Mouse (Mus musculus) forebrain, postnatal 0 days (tissue): ENCODE measurements around the gene Prex1. TPM values are rescaled to one million over a fixed set of nuclear protein-coding genes. Genes with fewer than 3 reads are reported as not detected.

Experiments used
- ATAC-seq: fragments of 200-750 bp; cut with Nextera tagmentation; 2 replicates; pipeline ENCODE4 v1.8.0; 2017; ENCODE audit warnings: mild to moderate bottlenecking, moderate library complexity
- DNase-seq: peaks from one replicate; pipeline ENCODE4 v3.0.0-alpha.2; 2015
- H3K27ac ChIP-seq: fragments of 300-500 bp; sonication (generic); 2 replicates; pipeline ENCODE4 v1.5.1; 2014; ENCODE audit warnings: low read depth, mild to moderate bottlenecking, antibody characterized with exemption, low read length, moderate library complexity, mixed read lengths
- H3K27me3 ChIP-seq: fragments of 300-500 bp; sonication (generic); 2 replicates; pipeline ENCODE4 v1.6.1; 2014; ENCODE audit warnings: mild to moderate bottlenecking, low read length, mixed read lengths; ENCODE audit not compliant: insufficient read depth
- H3K36me3 ChIP-seq: fragments of 300-500 bp; sonication (generic); 2 replicates; pipeline ENCODE4 v1.6.1; 2014; ENCODE audit warnings: mild to moderate bottlenecking, moderate library complexity; ENCODE audit not compliant: insufficient read depth
- H3K4me1 ChIP-seq: fragments of 300-500 bp; sonication (generic); 2 replicates; pipeline ENCODE4 v1.6.1; 2014; ENCODE audit warnings: antibody characterized with exemption; ENCODE audit not compliant: insufficient read depth
- H3K4me2 ChIP-seq: fragments of 300-500 bp; sonication (generic); 2 replicates; pipeline ENCODE4 v1.6.1; 2014; ENCODE audit warnings: low read depth, mild to moderate bottlenecking, moderate library complexity
- H3K4me3 ChIP-seq: fragments of 300-500 bp; sonication (generic); 2 replicates; pipeline ENCODE4 v1.5.1; 2014; ENCODE audit warnings: low read depth, low read length, mixed read lengths
- H3K9ac ChIP-seq: fragments of 300-500 bp; sonication (generic); 2 replicates; pipeline ENCODE4 v1.6.1; 2014; ENCODE audit warnings: mild to moderate bottlenecking
- H3K9me3 ChIP-seq: fragments of 300-500 bp; sonication (generic); 2 replicates; pipeline ENCODE4 v1.6.1; 2016; ENCODE audit warnings: low read length
- CTCF ChIP-seq: sonication (generic); IDR thresholded peaks from 2 replicates; pipeline ENCODE4 v1.5.1; 2016; ENCODE audit warnings: antibody characterized with exemption, control low read depth, low read depth
- WGBS: fragments of 180-500 bp; shearing (Covaris S2); extraction: QIAGEN DNeasy Blood & Tissue Kit; methylation state at CpG from one replicate; pipeline ENCODE4 v1.1.7; 2014; 5-methylcytosine and 5-hydroxymethylcytosine counted together
- polyA plus RNA-seq: library from polyadenylated mRNA; unstranded; fragments of >200 nt; fragmentation: Nextera tagmentation; extraction: Ambion mirVana; gene quantifications from 2 replicates; pipeline ENCODE4 v1.2.1, GENCODE M21; 2015
- total RNA-seq: library from RNA; depleted of rRNA; stranded (reverse); fragments of >200 nt; gene quantifications from 2 replicates; pipeline ENCODE4 v1.2.3, GENCODE M21; 2014

Gene Prex1
- total and polyA plus RNA-seq, 2 experiments from 2014 or later = 17.5 to 31.3 TPM

- TF ChIP-seq CTCF = no peak
- no peak overlapping the region for H3K27ac ChIP-seq
- no peak for ATAC-seq
- no peaks in the 10 kb centered on the region for H3K27me3 ChIP-seq
- no peaks in the 10 kb centered on the region for H3K9me3 ChIP-seq
- no peak overlapping the region for H3K9ac ChIP-seq
- WGBS = 75% methylated on average over 23 of the region's 23 CpGs
- H3K4me2 ChIP-seq = no peak overlapping the region
- H3K36me3 ChIP-seq = peaks cover 6% of the 10 kb centered on the region; the same call in 1 of the 2 replicates
- no peak overlapping the region for H3K4me3 ChIP-seq
- no peak for DNase-seq
- no peaks in the 10 kb centered on the region for H3K4me1 ChIP-seq
These were observed 12.2 kb downstream of the Prex1 start for GRCm38 (mm10) chr2:166701248-166702112.

- WGBS = 81% methylated on average over 13 of the region's 13 CpGs
- no peak overlapping the region for H3K4me2 ChIP-seq
- H3K27me3 ChIP-seq = no peaks in the 10 kb centered on the region
These were observed 12.9 kb downstream of the Prex1 start for GRCm38 (mm10) chr2:166700732-166701131.

DNA sequence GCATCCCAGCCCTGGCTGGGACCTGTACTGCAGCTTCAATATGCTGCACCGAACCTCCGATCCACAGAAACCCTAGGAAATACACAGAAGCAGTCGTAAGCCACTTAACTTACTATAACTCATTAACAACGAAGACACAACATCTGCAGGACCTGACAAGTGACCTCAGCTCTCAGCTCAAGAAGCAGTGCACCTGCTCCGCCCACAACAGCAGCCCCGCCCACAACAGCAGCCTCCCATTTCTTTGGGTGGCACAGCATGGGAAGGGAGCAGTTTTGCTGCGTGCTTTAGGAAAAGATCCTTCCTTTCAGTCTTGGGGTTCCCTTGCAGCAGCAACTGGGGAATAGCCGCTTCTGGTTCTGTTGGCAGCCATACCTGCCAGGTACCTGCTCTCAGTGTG lies 13.5 kb downstream of the Prex1 start:
- Histone ChIP-seq H3K27me3 (no peaks in the 10 kb centered on the region), H3K4me1 (no peaks in the 10 kb centered on the region), H3K9me3 (no peaks in the 10 kb centered on the region), H3K27ac (no peak overlapping the region), H3K4me2 (no peak overlapping the region), H3K9ac (no peak overlapping the region), H3K4me3 (no peak overlapping the region), H3K36me3 (peaks cover 1% of the 10 kb centered on the region; the same call in 1 of the 2 replicates)
- no peak for TF ChIP-seq CTCF
- 61% methylated on average over 8 of the region's 8 CpGs for whole genome bisulfite sequencing
- ATAC-seq = no peak
- DNase-seq = no peak

More at GRCm38 (mm10) chr2:166700732-166701131, 12.9 kb downstream of the Prex1 start:
- no peak overlapping the region for H3K27ac ChIP-seq
- peaks cover 6% of the 10 kb centered on the region; the same call in 1 of the 2 replicates for H3K36me3 ChIP-seq
- H3K4me1 ChIP-seq = no peaks in the 10 kb centered on the region
- TF ChIP-seq CTCF = no peak
- H3K9me3 ChIP-seq = no peaks in the 10 kb centered on the region
- ATAC-seq (no peak), DNase-seq (no peak)
- H3K9ac ChIP-seq = no peak overlapping the region
- no peak overlapping the region for H3K4me3 ChIP-seq

- Histone ChIP-seq H3K4me1 (no peaks in the 10 kb centered on the region), H3K27me3 (no peaks in the 10 kb centered on the region), H3K4me2 (no peak overlapping the region), H3K9ac (no peak overlapping the region), H3K9me3 (no peaks in the 10 kb centered on the region), H3K4me3 (no peak overlapping the region), H3K27ac (no peak overlapping the region), H3K36me3 (no peaks in the 10 kb centered on the region)
- 95% methylated on average over 5 of the region's 5 CpGs for WGBS
- ATAC-seq (no peak), DNase-seq (no peak)
- TF ChIP-seq CTCF = no peak
These were observed 14.1 kb downstream of the Prex1 start for GRCm38 (mm10) chr2:166699552-166699951.

GRCm38 (mm10) chr2:166694616-166695015 lies 19.0 kb downstream of the Prex1 start:
- DNase-seq (no peak), ATAC-seq (no peak)
- Histone ChIP-seq H3K9me3 (no peaks in the 10 kb centered on the region), H3K4me1 (peaks cover 11% of the 10 kb centered on the region), H3K27ac (no peak overlapping the region), H3K9ac (no peak overlapping the region), H3K36me3 (no peaks in the 10 kb centered on the region), H3K4me3 (no peak overlapping the region), H3K4me2 (no peak overlapping the region), H3K27me3 (no peaks in the 10 kb centered on the region)
- 81% methylated on average over 2 of the region's 2 CpGs for WGBS
- TF ChIP-seq CTCF = no peak

- H3K9me3 ChIP-seq = no peaks in the 10 kb centered on the region
- DNase-seq (no peak), ATAC-seq (no peak)
- H3K36me3 ChIP-seq = no peaks in the 10 kb centered on the region
- no peaks in the 10 kb centered on the region for H3K27me3 ChIP-seq
- H3K4me1 ChIP-seq = peaks cover 11% of the 10 kb centered on the region
- WGBS = 83% methylated on average over 4 of the region's 4 CpGs
- no peak for TF ChIP-seq CTCF
- no peak overlapping the region for H3K4me2 ChIP-seq
- no peak overlapping the region; the same call in 1 of the 2 replicates for H3K27ac ChIP-seq
- H3K9ac ChIP-seq = no peak overlapping the region
- H3K4me3 ChIP-seq = no peak overlapping the region
These were observed 20.2 kb downstream of the Prex1 start for GRCm38 (mm10) chr2:166693394-166693793.
